Mouse (Mus musculus) heart, embryonic 11.5 days (tissue): ENCODE measurements at regions not wholly inside any gene's neighbourhood (a gene's known extent, or its start where the extent isn't known, plus 50 kb on each side); places are given as distances from the start of the nearest gene placed in this dataset.

ENCODE experiments used
- ATAC-seq: fragments of 200-750 bp; cut with Nextera tagmentation; replicated peaks from 2 replicates; pipeline ENCODE4 v1.8.0; 2017; ENCODE audit warnings: moderate library complexity; ENCODE audit not compliant: insufficient number of reproducible peaks, low FRiP score, low TSS enrichment
- H3K27ac ChIP-seq: fragments of 300-500 bp; sonication (generic); 2 replicates; pipeline ENCODE4 v1.5.1; 2014; ENCODE audit warnings: mild to moderate bottlenecking, low read depth, low read length
- H3K27me3 ChIP-seq: fragments of 300-500 bp; sonication (generic); 2 replicates; pipeline ENCODE4 v1.6.1; 2014; ENCODE audit warnings: mild to moderate bottlenecking, low read length, mixed read lengths; ENCODE audit not compliant: control insufficient read depth, insufficient read depth
- H3K36me3 ChIP-seq: fragments of 300-500 bp; sonication (generic); 2 replicates; pipeline ENCODE4 v1.6.1; 2014; ENCODE audit warnings: mild to moderate bottlenecking, low read length, moderate library complexity, mixed read lengths; ENCODE audit not compliant: control insufficient read depth, insufficient read depth
- H3K4me1 ChIP-seq: fragments of 300-500 bp; sonication (generic); 2 replicates; pipeline ENCODE4 v1.6.1; 2014; ENCODE audit warnings: low read length; ENCODE audit not compliant: control insufficient read depth, insufficient read depth
- H3K4me2 ChIP-seq: fragments of 300-500 bp; sonication (generic); 2 replicates; pipeline ENCODE4 v1.6.1; 2014; ENCODE audit warnings: mild to moderate bottlenecking, moderate library complexity
- H3K4me3 ChIP-seq: fragments of 300-500 bp; sonication (generic); 2 replicates; pipeline ENCODE4 v1.5.1; 2014; ENCODE audit warnings: low read depth, low read length
- H3K9ac ChIP-seq: fragments of 300-500 bp; sonication (generic); 2 replicates; pipeline ENCODE4 v1.6.1; 2014; ENCODE audit warnings: mild to moderate bottlenecking, low read depth, low read length, moderate library complexity
- H3K9me3 ChIP-seq: fragments of 300-500 bp; sonication (generic); replicated peaks from 2 replicates; pipeline ENCODE4 v1.6.1; 2016; ENCODE audit warnings: low read length; ENCODE audit not compliant: control insufficient read depth
- WGBS: fragments of 180-500 bp; shearing (Covaris S2); extraction: QIAGEN DNeasy Blood & Tissue Kit; methylation state at CpG from one replicate; pipeline ENCODE4 v1.1.7; 2014; ENCODE audit not compliant: insufficient replicate concordance; 5-methylcytosine and 5-hydroxymethylcytosine counted together

DNA sequence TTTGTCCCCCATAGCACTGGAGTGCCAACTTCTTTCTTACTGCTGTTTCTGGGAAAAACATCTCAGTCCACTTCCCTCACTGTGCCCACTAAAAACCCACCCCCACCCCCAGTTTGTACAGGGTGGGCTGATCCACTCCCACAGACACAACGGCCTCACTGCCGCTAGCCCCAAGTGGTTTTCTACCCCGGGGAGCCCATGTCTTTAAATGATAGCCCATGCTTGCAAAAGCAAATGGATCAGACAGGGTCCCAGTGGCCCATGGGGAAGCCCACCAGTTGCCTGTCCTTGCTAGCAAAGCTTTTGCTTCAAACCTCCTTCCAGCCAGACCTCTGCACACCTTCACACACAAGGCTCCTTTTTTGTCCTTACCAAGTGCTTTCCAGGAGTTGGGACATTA, 257.0 kb upstream of the Rnaseh2b start:
- H3K9me3 ChIP-seq, result no peaks in the 10 kb centered on the region
- WGBS, result 85% methylated on average over 3 of the region's 3 CpGs

DNA sequence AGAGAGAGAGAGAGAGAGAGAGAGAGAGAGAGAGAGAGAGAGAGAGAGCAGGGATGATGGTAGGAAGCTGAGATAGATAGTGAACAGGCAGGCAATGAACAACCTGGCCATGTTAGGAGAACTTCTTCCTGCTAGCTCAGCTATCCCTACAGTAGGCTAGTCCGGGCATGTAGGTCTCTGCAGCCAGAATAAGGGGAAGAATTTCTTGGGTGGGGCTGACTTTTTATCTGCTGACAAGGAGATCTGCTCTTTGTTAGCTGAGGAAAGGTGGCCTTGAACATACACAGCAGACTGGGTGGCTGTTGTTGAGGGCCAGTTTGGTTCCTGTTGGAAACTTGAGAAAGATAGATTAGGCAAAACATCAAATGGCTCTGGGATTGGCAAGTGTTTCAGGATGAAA, 254.9 kb upstream of the Rnaseh2b start:
- H3K4me1 ChIP-seq, result no peaks in the 10 kb centered on the region
- no peaks in the 10 kb centered on the region for H3K9me3 ChIP-seq
- no peak overlapping the region for H3K9ac ChIP-seq
- H3K4me3 ChIP-seq, result no peak overlapping the region
- no peaks in the 10 kb centered on the region for H3K36me3 ChIP-seq
- H3K27ac ChIP-seq, result no peak overlapping the region
- 44% methylated on average over 1 of the region's 1 CpGs for whole genome bisulfite sequencing
- ATAC-seq, result no peak
- no peaks in the 10 kb centered on the region for H3K27me3 ChIP-seq
- no peak overlapping the region for H3K4me2 ChIP-seq

More for the DNA sequence above, 257.0 kb upstream of the Rnaseh2b start:
- no peak for ATAC-seq
- Histone ChIP-seq H3K27ac (no peak overlapping the region), H3K9ac (no peak overlapping the region), H3K4me2 (no peak overlapping the region), H3K36me3 (no peaks in the 10 kb centered on the region), H3K4me1 (no peaks in the 10 kb centered on the region), H3K27me3 (no peaks in the 10 kb centered on the region), H3K4me3 (no peak overlapping the region)

DNA sequence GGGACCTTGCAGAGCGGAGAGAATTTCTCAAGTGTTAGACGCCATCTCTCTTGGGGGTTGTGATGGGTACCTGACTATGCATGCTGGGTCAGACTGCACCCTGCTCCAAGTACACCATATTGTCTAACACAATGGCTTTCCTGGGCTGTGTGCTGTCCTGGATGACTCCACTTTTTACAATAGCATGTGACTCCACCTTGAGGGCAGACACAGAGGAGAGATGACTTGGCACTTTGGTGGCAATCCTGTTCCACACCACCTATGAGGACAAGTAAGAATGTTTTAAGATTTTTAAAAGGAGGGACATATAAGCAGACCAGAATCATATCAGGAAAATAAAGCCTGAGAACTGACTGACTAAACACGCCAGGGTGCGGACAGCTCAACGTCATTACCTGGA, 254.5 kb upstream of the Rnaseh2b start:
- Histone ChIP-seq H3K4me2 (no peak overlapping the region), H3K27ac (no peak overlapping the region), H3K4me3 (no peak overlapping the region), H3K9ac (no peak overlapping the region), H3K9me3 (no peaks in the 10 kb centered on the region), H3K4me1 (no peaks in the 10 kb centered on the region), H3K27me3 (no peaks in the 10 kb centered on the region), H3K36me3 (no peaks in the 10 kb centered on the region)
- ATAC-seq, result no peak
- WGBS, result 80% methylated on average over 5 of the region's 5 CpGs

DNA sequence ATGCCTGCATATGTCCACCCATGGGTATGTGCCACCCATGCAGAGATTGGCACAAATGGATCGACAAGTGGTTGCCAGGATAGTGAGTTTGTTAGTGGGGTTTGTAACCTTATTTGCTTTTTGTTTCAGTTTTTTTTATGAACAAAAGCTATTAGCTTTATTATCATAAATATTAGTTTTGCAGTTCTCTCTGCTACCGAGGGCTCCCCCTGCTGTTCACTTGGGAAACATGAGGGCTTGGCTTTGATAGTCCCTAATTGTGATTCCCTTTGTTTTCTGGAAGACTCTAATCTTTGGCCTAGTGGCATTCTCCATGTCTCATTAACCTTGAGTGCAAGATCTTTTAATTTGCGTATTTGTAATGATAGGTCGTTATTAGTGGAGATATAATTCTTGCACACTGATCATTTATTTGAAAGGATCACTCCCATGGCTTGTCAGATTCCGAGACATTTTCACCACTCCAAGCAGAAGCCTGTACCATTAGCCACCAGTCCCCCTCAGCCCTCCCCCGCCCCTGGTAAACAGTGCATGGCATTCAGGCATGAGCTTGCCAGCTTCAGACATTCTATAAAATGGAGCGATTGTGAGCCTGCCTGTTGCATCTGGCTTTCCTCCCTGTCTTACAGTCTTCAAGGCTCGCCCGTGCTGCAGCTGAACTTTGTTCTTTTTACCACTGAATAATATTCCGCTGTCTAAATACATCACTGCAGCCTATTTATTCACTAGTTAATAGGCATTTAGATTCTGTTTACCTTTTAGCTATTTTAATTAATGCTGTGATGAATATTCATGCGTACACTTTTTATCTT, 249.9 kb upstream of the Rnaseh2b start:
- ATAC-seq, result no peak
- Histone ChIP-seq H3K27me3 (no peaks in the 10 kb centered on the region), H3K9me3 (no peaks in the 10 kb centered on the region), H3K4me2 (no peak overlapping the region), H3K36me3 (no peaks in the 10 kb centered on the region), H3K9ac (no peak overlapping the region), H3K4me1 (no peaks in the 10 kb centered on the region), H3K27ac (no peak overlapping the region), H3K4me3 (no peak overlapping the region)
- WGBS, result 67% methylated on average over 11 of the region's 11 CpGs

DNA sequence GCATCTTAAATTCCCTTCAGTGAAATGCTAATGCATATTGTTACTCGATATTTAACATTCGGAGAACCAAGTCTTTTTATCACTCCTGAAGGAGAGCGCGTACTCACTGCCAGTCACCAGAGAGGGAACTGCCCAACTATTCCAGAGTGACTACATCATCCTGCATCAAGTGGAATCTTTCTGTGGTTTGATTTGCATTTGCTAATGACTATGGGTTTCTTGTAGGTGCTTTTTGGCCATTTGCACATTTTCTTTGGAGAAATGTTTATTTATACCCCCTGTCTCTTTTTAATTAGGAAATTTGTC, 249.3 kb upstream of the Rnaseh2b start:
- Histone ChIP-seq H3K27ac (no peak overlapping the region), H3K4me3 (no peak overlapping the region), H3K27me3 (no peaks in the 10 kb centered on the region), H3K4me1 (no peaks in the 10 kb centered on the region), H3K36me3 (no peaks in the 10 kb centered on the region), H3K9ac (no peak overlapping the region), H3K9me3 (no peaks in the 10 kb centered on the region), H3K4me2 (no peak overlapping the region)
- 85% methylated on average over 4 of the region's 4 CpGs for WGBS
- ATAC-seq, result no peak

DNA sequence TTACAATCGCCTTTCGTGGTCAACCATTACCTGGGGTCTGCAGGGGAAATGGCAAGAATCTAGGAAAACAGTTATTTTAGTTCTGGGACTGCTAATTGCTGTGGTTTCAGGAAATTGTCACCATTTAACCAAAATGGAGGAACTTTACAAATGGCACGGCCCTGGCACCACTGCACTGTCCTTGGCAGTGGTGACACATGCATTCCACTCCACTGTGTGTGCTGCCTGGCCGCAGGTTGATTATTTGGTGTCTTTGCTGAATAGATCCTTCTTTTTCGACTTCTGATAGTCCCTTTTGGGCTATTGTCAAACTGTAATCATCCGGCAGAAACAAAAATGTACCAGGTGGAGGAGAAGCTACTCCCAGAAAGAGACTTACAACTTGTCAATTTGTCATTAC, 241.4 kb upstream of the Rnaseh2b start:
- ATAC-seq, result no peak

DNA sequence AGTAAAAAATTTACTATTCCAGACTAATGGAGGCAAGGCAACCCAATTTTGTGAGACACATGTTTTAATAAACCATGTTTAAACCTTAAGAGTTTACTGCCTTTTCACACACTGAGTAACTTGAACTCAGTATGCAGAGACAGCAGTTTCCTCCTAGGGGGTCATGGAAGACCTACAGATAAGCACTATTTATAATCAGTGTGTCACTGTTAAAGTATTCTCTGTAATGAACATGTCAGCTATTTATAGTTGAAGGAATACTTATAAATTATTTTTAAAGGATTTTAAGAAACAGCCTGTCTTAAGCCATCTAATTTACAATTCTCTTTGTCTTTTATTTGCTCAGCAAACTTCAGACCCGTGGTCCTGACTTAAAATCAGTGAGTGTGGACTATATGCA, 240.5 kb upstream of the Rnaseh2b start:
- ATAC-seq, result no peak
- Histone ChIP-seq H3K4me1 (no peaks in the 10 kb centered on the region), H3K9ac (no peak overlapping the region), H3K4me3 (no peak overlapping the region), H3K36me3 (no peaks in the 10 kb centered on the region), H3K9me3 (no peaks in the 10 kb centered on the region), H3K27ac (no peak overlapping the region), H3K27me3 (no peaks in the 10 kb centered on the region), H3K4me2 (no peak overlapping the region)
- 61% methylated on average over 1 of the region's 1 CpGs for WGBS

More for the DNA sequence above, 241.4 kb upstream of the Rnaseh2b start:
- H3K4me3 ChIP-seq, result no peak overlapping the region
- 86% methylated on average over 6 of the region's 6 CpGs for WGBS
- no peak overlapping the region for H3K27ac ChIP-seq
- H3K9ac ChIP-seq, result no peak overlapping the region
- H3K4me1 ChIP-seq, result no peaks in the 10 kb centered on the region
- no peaks in the 10 kb centered on the region for H3K27me3 ChIP-seq
- H3K9me3 ChIP-seq, result no peaks in the 10 kb centered on the region
- no peak overlapping the region for H3K4me2 ChIP-seq
- H3K36me3 ChIP-seq, result no peaks in the 10 kb centered on the region

DNA sequence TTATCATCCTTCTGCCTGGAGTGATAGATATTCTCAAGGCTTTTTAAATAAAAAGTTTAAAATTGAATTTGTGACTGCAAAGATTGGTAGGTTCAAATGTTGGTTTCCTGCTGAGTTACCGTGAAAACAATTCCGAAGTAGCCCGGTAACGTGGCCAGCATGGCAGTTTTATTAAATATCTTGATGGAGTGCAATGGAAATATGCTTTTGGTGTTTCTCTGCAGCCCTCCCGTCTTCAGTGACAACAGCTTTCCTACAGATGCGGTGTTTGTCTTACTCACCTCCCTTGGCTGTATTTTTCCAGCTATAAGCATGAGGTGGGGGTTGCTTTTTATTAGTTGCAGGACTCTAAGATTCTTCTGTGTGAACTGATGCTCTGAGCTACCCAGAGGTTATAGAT, 239.4 kb upstream of the Rnaseh2b start:
- Histone ChIP-seq H3K4me2 (no peak overlapping the region), H3K4me1 (no peaks in the 10 kb centered on the region), H3K27ac (no peak overlapping the region), H3K9me3 (no peaks in the 10 kb centered on the region), H3K36me3 (no peaks in the 10 kb centered on the region), H3K27me3 (no peaks in the 10 kb centered on the region), H3K4me3 (no peak overlapping the region), H3K9ac (no peak overlapping the region)
- 79% methylated on average over 6 of the region's 6 CpGs for WGBS
- no peak for ATAC-seq

DNA sequence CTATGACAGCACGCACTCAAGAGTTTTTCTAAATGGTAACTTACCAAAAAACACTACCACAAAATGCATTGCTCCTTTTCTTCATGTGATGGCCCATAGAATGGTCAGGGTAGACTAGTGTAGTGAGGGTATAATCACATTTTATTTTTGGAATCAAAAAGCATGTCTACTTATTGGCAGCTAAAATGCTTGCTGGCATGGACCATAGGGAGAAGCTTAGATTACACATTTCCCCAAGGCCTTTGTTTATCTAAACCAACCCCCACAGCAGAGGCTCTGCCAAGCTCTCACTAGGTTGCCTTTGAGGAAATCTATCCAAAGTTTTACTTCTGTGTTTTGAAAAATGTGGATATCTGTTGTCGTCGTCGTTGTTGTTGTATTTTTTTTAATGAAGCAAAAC, 235.3 kb upstream of the Rnaseh2b start:
- WGBS, result 79% methylated on average over 4 of the region's 4 CpGs
- H3K9me3 ChIP-seq, result no peaks in the 10 kb centered on the region
- no peak overlapping the region for H3K9ac ChIP-seq
- no peak for ATAC-seq
- no peaks in the 10 kb centered on the region for H3K36me3 ChIP-seq
- H3K27me3 ChIP-seq, result no peaks in the 10 kb centered on the region
- H3K27ac ChIP-seq, result no peak overlapping the region
- no peak overlapping the region for H3K4me3 ChIP-seq
- no peak overlapping the region for H3K4me2 ChIP-seq
- no peaks in the 10 kb centered on the region for H3K4me1 ChIP-seq
